Mouse (Mus musculus) midbrain, embryonic 11.5 days (tissue): ENCODE measurements around the gene Trappc3. TPM values are rescaled to one million over a fixed set of nuclear protein-coding genes. Genes with fewer than 3 reads are reported as not detected.

Experiments used
- ATAC-seq: fragments of 200-750 bp; cut with Nextera tagmentation; 2 replicates; pipeline ENCODE4 v1.8.0; 2017; ENCODE audit warnings: moderate TSS enrichment, moderate library complexity; ENCODE audit not compliant: low FRiP score
- DNase-seq: peaks from one replicate; pipeline ENCODE4 v3.0.0; 2015; ENCODE audit warnings: low spot score; ENCODE audit errors: missing footprints
- H3K27ac ChIP-seq: fragments of 300-500 bp; sonication (generic); 2 replicates; pipeline ENCODE4 v1.5.1; 2014; ENCODE audit warnings: low read depth, low read length
- H3K27me3 ChIP-seq: fragments of 300-500 bp; sonication (generic); 2 replicates; pipeline ENCODE4 v1.6.1; 2014; ENCODE audit warnings: mild to moderate bottlenecking, low read length, moderate library complexity, mixed read lengths; ENCODE audit not compliant: control insufficient read depth, insufficient read depth
- H3K36me3 ChIP-seq: fragments of 300-500 bp; sonication (generic); 2 replicates; pipeline ENCODE4 v1.6.1; 2014; ENCODE audit warnings: mild to moderate bottlenecking, low read length, moderate library complexity, mixed read lengths; ENCODE audit not compliant: control insufficient read depth, insufficient read depth
- H3K4me1 ChIP-seq: fragments of 300-500 bp; sonication (generic); 2 replicates; pipeline ENCODE4 v1.6.1; 2014; ENCODE audit warnings: low read length; ENCODE audit not compliant: control insufficient read depth, insufficient read depth
- H3K4me2 ChIP-seq: fragments of 300-500 bp; sonication (generic); 2 replicates; pipeline ENCODE4 v1.6.1; 2014; ENCODE audit warnings: mild to moderate bottlenecking, moderate library complexity
- H3K4me3 ChIP-seq: fragments of 300-500 bp; sonication (generic); 2 replicates; pipeline ENCODE4 v1.5.1; 2014; ENCODE audit warnings: low read depth, low read length
- H3K9ac ChIP-seq: fragments of 300-500 bp; sonication (generic); 2 replicates; pipeline ENCODE4 v1.6.1; 2014; ENCODE audit warnings: low read length
- H3K9me3 ChIP-seq: fragments of 300-500 bp; sonication (generic); 2 replicates; pipeline ENCODE4 v1.6.1; 2016; ENCODE audit warnings: low read length; ENCODE audit not compliant: control insufficient read depth
- WGBS: fragments of 180-500 bp; shearing (Covaris S2); extraction: QIAGEN DNeasy Blood & Tissue Kit; methylation state at CpG from one replicate; pipeline ENCODE4 v1.1.7; 2014; 5-methylcytosine and 5-hydroxymethylcytosine counted together
- polyA plus RNA-seq: library from polyadenylated mRNA; unstranded; fragments of >200 nt; fragmentation: Nextera tagmentation; extraction: Ambion mirVana; gene quantifications from 2 replicates; pipeline ENCODE4 v1.2.1, GENCODE M21; 2014

Gene Trappc3
- polyA plus RNA-seq, 1 experiment from 2014 or later = 37.1 TPM

DNA sequence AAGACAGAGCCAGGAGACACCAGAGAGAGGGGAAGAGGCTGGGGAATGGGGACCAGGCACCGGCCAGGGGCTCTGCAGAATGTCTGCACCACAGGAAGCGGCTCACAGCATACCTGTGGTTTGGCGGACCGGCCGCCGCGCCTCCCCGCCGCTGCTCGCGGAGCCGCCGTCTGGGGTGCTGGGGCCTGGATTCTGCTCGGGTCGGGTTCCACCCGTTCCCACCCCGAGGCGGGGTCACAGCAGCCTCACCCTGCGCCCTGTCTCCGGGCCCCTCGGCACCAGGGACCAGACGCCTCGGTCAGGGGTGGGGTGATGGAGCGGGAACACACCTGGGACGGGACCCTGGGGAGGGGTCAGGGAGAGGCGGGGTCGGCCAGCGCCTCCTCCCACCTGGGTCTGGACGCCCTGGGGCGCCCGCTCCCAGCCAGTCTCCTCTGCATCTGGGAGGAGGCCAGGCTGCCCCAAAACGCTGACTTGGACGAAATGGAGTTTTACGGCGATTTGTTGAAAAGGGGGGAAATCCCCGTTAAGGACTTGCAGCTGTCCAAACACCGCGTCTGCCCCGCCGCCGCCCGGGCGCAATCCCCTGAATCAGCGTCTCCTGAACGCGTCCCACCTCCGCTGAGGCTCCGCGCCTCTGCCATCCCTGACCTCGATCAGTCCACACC, 38.9 kb downstream of the Trappc3 start:
- Histone ChIP-seq H3K9ac (no peak overlapping the region), H3K4me2 (peak overlapping the region; percentile 21; the same call in 1 of the 2 replicates), H3K36me3 (no peaks in the 10 kb centered on the region), H3K9me3 (peaks cover 2% of the 10 kb centered on the region; the same call in 1 of the 2 replicates), H3K27me3 (peaks cover 64% of the 10 kb centered on the region), H3K4me3 (peak overlapping the region; percentile 10), H3K4me1 (peaks cover 12% of the 10 kb centered on the region; the same call in 1 of the 2 replicates), H3K27ac (no peak overlapping the region)
- no peak for DNase-seq
- no peak for ATAC-seq
- 1% methylated on average over 49 of the region's 50 CpGs for WGBS

- Histone ChIP-seq H3K27me3 (peaks cover 58% of the 10 kb centered on the region), H3K36me3 (no peaks in the 10 kb centered on the region), H3K4me1 (peaks cover 9% of the 10 kb centered on the region; the same call in 1 of the 2 replicates), H3K4me2 (peak overlapping the region; percentile 21; the same call in 1 of the 2 replicates), H3K9me3 (peaks cover 3% of the 10 kb centered on the region; the same call in 1 of the 2 replicates), H3K27ac (no peak overlapping the region), H3K4me3 (peak overlapping the region; percentile 10; the same call in 1 of the 2 replicates), H3K9ac (no peak overlapping the region)
- DNase-seq (peak; percentile 93), ATAC-seq (no peak)
- WGBS = 5% methylated on average over 27 of the region's 27 CpGs
Measured at GRCm38 (mm10) chr4:126301584-126302309, 39.6 kb downstream of the Trappc3 start.

GRCm38 (mm10) chr4:126303877-126304276, 41.8 kb downstream of the Trappc3 start:
- peaks cover 41% of the 10 kb centered on the region for H3K27me3 ChIP-seq
- no peaks in the 10 kb centered on the region for H3K36me3 ChIP-seq
- H3K4me1 ChIP-seq = 0 out of 2 replicates have a peak, but pooled peaks cover 5% of the 10 kb centered on the region
- H3K9me3 ChIP-seq = peaks cover 3% of the 10 kb centered on the region; the same call in 1 of the 2 replicates
- no peak overlapping the region for H3K27ac ChIP-seq
- WGBS = 59% methylated on average over 4 of the region's 4 CpGs
- DNase-seq = no peak
- no peak overlapping the region for H3K4me3 ChIP-seq
- H3K9ac ChIP-seq = no peak overlapping the region
- ATAC-seq = no peak
- no peak overlapping the region for H3K4me2 ChIP-seq

DNA sequence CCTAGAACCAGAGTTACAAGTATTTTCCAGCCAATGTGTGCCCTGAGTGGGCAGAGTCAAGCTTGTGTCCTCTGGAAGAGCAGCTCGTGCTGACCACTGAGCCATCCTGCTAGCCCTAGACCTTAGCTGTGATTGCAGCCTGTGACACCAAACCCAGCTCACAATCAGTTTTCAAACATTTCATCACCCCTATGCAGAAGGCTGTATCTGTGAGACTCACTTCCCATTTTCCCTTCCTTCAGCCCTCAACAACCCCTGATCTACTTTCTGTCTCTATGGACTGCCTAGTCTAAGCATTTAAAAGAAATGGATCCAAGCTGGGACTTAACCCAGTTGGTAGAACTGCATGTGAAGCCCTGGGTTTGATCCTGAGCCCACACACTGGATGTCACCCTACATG, 43.3 kb downstream of the Trappc3 start:
- WGBS = 94% methylated on average over 1 of the region's 1 CpGs

GRCm38 (mm10) chr4:126306058-126306457, 43.9 kb downstream of the Trappc3 start:
- WGBS = 91% methylated on average over 6 of the region's 6 CpGs
- H3K9ac ChIP-seq = no peak overlapping the region
- no peak for DNase-seq
- peaks cover 22% of the 10 kb centered on the region for H3K27me3 ChIP-seq
- no peak overlapping the region for H3K4me3 ChIP-seq
- ATAC-seq = no peak
- H3K9me3 ChIP-seq = peaks cover 3% of the 10 kb centered on the region; the same call in 1 of the 2 replicates
- 0 out of 2 replicates have a peak, but pooled peaks cover 5% of the 10 kb centered on the region for H3K4me1 ChIP-seq
- H3K4me2 ChIP-seq = no peak overlapping the region
- H3K27ac ChIP-seq = no peak overlapping the region
- no peaks in the 10 kb centered on the region for H3K36me3 ChIP-seq

More for the DNA sequence above, 43.3 kb downstream of the Trappc3 start:
- no peaks in the 10 kb centered on the region for H3K36me3 ChIP-seq
- no peak overlapping the region for H3K4me2 ChIP-seq
- peaks cover 3% of the 10 kb centered on the region; the same call in 1 of the 2 replicates for H3K9me3 ChIP-seq
- no peak overlapping the region for H3K27ac ChIP-seq
- no peak overlapping the region for H3K9ac ChIP-seq
- no peak for DNase-seq
- H3K27me3 ChIP-seq = peaks cover 28% of the 10 kb centered on the region
- ATAC-seq = no peak
- 0 out of 2 replicates have a peak, but pooled peaks cover 8% of the 10 kb centered on the region for H3K4me1 ChIP-seq
- no peak overlapping the region for H3K4me3 ChIP-seq

GRCm38 (mm10) chr4:126306827-126307226, 44.7 kb downstream of the Trappc3 start:
- Histone ChIP-seq H3K4me2 (no peak overlapping the region), H3K27ac (no peak overlapping the region), H3K4me1 (0 out of 2 replicates have a peak, but pooled peaks cover 4% of the 10 kb centered on the region), H3K36me3 (no peaks in the 10 kb centered on the region), H3K9me3 (peaks cover 3% of the 10 kb centered on the region; the same call in 1 of the 2 replicates), H3K4me3 (no peak overlapping the region), H3K9ac (no peak overlapping the region), H3K27me3 (peaks cover 14% of the 10 kb centered on the region)
- WGBS = 17% methylated on average over 2 of the region's 2 CpGs
- ATAC-seq = no peak
- no peak for DNase-seq

DNA sequence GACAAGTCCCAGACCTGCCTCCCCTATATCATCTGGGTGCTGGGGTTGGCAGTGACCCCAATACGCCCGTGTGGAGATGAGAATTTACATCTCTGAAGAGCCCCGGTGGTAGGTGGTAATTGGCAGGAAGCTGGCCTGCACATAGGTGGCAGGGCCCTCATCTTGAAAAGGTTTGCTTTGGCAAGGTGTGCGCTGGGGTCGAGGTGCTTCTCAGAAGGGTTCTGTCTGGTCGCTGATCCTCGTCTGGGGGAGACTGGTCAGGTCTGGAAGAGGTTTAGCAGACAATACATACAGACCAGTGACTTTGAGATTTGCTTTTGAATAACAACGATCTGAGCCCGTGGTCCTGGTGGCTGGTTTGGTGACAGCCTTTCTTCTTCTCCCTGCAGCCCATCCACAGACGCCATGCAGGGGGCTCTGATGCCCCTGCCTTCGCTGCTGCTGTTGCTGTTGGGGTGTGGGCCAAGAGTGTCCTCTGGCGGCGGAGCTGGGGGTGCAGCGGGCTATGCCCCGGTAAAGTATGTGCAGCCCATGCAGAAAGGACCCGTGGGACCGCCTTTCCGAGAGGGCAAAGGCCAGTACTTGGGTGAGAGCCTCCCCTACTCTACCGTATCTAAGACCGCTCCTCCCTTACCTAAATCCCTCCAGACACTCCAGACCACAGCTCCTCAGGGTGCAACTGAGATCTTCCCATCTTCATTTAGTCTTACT, 47.2 kb downstream of the Trappc3 start:
- H3K4me3 ChIP-seq = peak overlapping the region; percentile 16; the same call in 1 of the 2 replicates

GRCm38 (mm10) chr4:126309922-126310309, 47.8 kb downstream of the Trappc3 start:
- Histone ChIP-seq H3K9me3 (peaks cover 3% of the 10 kb centered on the region; the same call in 1 of the 2 replicates), H3K4me2 (peak overlapping the region; percentile 40), H3K4me1 (0 out of 2 replicates have a peak, but pooled peaks cover 4% of the 10 kb centered on the region), H3K27me3 (no peaks in the 10 kb centered on the region), H3K4me3 (peak overlapping the region; percentile 16; the same call in 1 of the 2 replicates), H3K27ac (no peak overlapping the region), H3K9ac (peak overlapping the region; percentile 30; the same call in 1 of the 2 replicates), H3K36me3 (no peaks in the 10 kb centered on the region; the same call in 1 of the 2 replicates)
- DNase-seq (peak; percentile 99), ATAC-seq (peak; percentile 82)
- WGBS = 0% methylated on average over 7 of the region's 7 CpGs

More for the DNA sequence above, 47.2 kb downstream of the Trappc3 start:
- peak overlapping the region; percentile 30; the same call in 1 of the 2 replicates for H3K9ac ChIP-seq
- no peaks in the 10 kb centered on the region; the same call in 1 of the 2 replicates for H3K36me3 ChIP-seq
- H3K9me3 ChIP-seq = peaks cover 3% of the 10 kb centered on the region; the same call in 1 of the 2 replicates
- 0 out of 2 replicates have a peak, but pooled peaks cover 4% of the 10 kb centered on the region for H3K4me1 ChIP-seq
- H3K27me3 ChIP-seq = no peaks in the 10 kb centered on the region
- peak; percentile 57 for ATAC-seq
- DNase-seq = no peak
- H3K27ac ChIP-seq = no peak overlapping the region
- 15% methylated on average over 20 of the region's 20 CpGs for WGBS
- H3K4me2 ChIP-seq = peak overlapping the region; percentile 40
